Mouse (Mus musculus) right cerebral cortex, postnatal 14 days (tissue): ENCODE measurements at regions not wholly inside any gene's neighbourhood (a gene's known extent, or its start where the extent isn't known, plus 50 kb on each side); places are given as distances from the start of the nearest gene placed in this dataset.

Experiments
- DNase-seq: peaks from one replicate; pipeline ENCODE4 v3.0.0; 2022

DNA sequence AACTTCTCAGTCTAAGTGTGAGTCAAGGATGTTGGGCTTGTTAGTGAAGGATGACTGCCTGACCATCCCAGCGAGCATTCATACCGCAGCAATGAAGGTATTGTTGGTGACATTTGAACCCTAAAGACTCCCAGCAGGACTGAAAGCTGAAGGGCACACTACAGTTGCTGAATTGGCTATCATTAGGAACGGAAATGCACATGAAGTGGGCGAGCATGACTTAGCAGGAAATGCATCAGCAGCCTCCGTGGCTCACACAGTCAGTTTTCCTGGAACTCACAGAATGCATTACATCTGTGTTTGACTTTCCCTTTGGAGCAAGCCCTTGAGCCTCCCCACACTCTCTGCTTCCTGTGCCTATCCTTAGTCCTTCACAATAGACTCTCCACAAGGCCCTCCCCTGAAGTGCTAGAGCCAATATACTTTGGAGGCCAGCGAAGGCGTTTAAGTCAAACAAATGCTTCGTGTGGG, 63.9 kb downstream of the Tmco5 start:
- DNase-seq, result no peak

DNA sequence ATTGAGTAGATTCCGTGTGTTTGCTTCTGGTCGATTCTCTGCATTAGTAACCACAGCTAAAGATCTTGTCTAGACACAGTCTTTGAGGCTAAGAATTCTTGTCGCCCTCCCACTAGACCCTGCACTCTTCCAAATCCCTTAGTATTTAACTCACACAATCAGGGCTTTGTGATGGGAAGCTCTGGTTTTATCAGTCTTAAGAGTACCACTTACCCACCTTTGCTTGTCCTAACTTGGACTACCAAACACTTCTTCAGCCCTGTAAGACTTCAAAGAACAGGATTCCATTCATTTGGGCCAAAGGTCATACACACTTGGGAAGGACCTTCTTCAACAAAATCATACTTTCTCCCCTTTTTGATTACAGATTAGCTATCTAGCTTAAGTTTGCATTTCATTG, 70.0 kb downstream of the Tmco5 start:
- DNase-seq, result no peak

DNA sequence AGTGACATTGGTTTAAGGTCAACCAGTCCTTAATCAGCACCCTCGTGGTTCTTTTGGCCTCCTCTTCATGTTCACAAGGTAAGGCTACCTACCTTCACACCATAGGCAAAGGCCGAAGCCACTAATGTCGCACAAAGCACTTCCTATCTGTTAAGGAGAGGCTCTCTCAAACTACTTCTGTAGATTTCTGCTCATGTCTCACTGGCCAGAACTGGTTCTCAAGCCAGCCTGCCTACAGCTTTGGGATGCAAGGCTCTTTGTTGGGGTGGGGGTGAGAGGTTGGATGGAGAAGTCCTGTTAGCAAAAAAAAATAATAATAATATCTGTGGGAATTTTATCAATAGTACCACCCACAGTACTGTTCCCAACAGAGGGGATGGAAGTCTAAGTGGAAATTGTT, 71.2 kb downstream of the Tmco5 start:
- no peak for DNase-seq

DNA sequence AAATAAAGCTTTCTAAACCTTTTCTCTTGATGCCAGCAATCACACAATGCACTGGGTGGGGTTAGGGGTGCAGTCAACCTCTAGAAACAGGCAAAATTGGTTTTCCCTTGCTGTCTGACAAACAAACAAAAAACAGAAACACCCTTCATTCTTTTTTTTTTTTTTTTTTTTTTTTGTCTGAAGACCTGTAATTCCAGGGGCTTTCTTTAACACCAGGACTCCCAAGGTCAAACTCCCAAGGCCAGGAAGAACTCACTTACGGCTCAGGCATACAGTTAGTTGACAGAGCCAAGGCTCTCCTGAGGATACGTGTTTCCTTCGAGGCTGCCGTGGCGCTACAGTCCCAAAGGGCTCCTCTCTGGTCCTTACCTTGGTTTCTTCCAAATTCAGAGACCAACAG, 71.7 kb downstream of the Tmco5 start:
- DNase-seq, result no peak

DNA sequence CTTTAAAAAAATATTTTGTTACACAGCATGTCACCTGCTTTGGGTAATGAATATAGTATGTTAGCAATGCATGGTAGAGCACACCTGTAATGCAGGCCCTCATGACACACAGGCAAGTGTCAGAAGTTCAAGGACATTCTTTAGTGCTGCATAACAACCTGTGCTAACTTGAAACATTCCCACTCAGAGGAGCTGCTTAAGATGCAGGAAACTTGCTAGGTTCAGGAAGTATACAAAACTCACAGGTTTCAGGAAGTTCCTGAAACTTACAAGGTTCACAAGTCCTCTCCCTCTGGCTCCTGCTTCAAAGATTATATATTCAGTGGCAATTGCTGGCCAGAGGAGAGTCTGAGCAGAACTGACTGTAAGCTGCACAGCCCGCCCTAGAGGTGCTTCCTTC, 73.0 kb downstream of the Tmco5 start:
- DNase-seq, result no peak

DNA sequence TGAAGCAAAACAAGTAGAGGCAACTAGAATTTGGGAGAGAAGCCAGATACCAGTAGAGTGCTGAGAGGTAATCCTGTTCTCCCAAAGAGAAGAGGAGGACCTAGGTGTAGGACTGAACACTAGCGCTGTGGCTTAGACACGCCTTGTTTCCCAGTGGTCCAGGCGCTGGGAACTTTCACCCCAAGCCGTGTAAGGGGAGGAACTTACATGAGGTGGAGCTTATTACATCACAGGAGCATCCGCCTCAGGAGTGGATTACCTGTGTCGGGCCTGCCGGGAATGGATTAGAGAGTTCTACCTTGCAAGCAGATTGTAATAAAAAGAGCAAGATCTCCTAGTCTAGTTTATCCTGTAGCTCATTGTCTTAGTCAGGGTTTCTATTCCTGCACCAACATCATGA, 75.8 kb downstream of the Tmco5 start:
- no peak for DNase-seq

DNA sequence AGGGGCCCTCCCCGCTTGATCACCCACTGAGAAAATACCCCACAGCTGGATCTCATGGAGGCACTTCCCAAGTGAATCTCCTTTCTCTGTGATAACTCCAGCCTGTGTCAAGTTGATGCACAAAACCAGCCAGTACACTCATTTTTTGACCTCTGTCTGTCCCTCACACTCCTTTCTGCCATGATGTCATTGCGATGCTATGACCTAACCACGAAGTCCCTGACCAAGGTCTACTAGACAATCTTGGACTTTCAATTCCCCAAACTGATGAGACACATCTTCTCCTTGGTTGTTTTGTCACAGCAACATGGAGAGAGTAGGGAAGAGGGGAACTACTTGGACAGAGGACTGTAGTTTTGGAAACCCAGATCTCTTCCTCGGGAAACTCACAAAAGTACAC, 76.4 kb downstream of the Tmco5 start:
- DNase-seq, result no peak

DNA sequence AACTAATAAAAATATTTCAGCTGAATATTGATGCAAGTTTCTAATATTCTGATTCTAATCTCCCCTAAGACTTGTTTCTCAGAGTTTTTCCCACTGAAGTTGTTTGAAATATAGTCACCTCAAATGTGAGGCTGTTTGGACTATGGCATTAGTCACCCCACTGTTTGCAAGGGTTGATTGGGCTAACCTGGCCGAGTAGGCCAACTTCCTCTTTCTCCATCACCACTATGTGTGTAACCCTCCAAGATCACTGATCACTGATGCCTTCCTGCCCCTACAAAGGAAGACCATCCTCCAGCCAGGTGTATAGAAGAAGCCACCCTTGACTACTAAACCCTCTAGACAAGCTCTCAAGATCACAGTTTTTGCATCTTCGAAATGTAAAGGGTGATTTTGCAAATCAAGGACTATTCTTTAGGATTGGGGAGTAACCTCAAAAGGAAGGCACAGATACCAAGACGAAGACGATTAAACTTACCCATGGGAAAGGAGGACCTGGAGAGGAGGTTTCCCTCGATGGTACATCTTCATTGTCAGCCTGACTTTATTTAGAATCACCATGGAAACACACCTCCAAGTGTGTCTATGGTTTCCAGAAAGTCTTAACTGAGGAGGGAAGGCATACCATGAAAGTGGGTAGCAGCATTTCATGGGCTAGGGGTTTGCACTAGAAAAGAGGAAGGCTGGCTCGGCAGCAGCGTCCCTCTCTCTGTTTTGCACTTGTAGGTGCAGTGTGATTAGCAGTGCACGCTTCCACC, 84.8 kb downstream of the Tmco5 start:
- no peak for DNase-seq

DNA sequence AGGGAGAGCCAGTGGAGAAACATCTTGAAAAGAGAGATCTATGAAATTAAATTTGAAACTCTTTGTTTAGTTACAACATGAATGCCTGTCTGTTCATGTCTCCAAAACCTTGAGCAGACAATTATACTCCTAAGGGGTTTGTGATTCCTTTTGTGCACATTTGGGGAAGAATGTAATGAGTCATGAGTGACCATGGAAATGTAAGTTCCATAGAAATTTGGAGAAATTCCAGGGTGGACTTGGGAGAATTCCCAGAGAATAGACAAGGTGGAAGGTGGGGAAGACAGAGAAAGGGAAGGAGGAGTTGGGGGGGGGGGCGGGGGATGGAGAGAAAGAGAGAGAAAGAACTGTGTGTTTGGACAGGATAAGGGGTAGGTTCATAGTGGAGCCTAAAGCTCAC, 87.8 kb downstream of the Tmco5 start:
- DNase-seq, result no peak

DNA sequence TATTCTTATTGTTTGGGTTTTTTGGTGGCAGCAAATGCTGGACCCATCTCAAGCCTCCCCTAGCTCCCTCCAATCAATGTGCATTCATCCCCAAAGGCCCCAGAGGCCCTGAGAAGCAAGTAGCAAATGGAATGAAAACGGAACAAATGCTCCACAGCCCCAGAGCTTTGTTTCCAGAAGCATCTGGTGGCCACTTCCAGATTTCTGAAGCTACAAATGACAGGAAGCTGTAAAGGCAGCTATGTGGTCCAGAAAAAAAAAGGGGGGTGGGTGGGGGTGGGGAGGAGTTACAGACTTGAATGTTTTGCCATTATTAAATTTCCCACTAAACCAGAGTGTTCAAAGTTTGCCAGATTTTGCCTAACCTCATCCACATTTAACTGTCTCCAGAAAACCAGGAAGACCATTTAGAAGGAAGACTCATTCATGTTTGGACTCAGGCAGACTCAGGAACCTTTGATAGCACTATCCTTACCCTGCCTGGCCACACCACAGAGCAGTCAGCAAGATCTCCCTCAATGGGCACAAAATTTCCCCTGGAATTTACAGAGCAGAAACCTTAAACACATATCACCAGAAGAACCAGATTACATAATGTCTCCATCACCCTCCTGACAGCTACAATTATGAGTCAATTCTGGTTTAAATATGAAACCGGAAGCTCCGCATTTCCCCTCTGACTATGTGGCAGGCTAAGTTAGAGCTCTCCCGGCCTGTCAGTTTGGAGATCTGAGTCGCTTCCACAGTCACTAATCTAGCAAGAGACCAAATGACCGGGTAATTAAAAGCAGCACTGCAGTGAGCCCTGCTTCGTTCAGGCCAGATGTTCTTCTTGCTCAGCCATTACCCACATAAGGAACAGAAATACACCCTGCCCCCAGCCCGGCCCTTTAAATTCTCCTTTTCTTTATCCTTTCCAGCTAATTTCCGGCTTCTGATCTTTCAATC, 93.4 kb downstream of the Tmco5 start:
- DNase-seq, result no peak

DNA sequence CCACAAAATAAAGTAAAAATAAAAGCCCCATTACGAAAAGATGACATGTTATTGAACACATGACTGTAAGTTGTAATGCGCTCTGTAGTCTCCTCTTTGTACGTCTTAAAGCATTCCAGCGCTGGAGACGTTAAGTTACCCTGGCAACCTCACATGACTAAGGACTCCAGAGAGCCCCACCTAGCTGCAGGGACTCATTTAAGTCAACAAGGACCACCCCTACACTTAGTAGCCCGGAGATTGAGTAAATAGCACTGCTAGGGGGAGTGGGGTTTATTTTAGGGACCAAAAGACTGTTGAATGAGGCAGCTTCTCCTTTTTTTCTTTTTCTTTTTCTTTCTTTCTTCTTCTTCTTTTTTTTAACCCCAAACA, 94.1 kb downstream of the Tmco5 start:
- DNase-seq, result no peak

DNA sequence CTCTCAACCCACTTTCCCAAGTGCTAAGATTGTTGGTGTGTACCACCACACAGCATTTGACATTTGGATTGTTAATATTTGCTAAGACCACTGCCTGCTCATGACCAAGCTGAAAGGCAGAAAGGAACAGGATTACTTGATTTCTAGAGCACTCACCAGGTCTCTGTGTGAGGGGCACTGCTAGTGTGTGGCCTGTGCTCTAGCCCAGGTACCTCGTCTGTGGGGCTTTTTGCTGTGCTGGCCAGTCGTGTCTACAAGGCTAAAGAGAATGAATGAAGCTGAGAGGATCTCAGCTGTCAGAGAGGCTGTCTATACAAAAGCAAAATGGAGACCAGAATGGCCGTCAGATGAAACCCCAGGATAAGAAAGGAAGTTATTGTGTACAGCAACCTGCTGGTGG, 95.0 kb downstream of the Tmco5 start:
- no peak for DNase-seq

DNA sequence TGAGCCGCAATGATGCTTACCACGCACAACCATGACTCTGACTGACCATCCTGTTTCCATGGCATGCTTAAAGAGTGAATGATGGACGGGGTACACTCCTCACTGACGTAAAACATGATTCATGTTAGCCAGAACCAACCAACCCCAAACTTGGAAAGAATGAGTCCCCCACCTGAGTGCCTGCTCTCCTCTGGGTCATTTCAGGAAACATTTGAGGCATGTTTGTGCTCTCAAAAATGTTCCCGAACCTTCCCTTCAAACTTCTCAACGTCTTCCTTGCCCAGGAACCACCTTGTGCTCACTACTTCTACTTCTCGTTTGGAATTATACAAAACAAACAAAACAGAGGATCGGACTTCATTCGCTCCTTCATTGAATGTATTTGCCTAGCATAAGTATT, 95.7 kb downstream of the Tmco5 start:
- no peak for DNase-seq

DNA sequence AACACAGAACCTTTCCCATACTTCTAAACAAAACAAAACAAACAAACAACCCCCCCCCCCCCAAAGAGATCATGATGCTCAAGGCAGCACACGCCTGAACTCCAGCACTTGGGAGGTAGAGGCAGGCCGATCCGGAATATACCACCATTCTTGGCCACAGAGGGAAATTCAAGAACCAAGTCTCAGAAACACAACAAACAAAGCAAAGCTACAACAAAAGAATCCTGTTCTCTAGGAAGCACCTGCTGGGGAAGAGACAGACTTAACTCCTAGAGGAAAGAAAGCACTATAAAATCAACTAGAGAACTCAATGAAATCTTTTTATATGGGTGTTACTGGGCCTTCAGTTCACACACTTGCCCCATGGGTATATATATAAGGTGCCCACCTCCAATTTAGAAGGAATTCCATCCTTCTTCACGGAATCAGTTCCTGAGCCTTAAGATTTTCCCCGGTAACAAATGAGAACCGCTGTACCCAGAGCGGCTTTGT, 96.1 kb downstream of the Tmco5 start:
- DNase-seq, result no peak

DNA sequence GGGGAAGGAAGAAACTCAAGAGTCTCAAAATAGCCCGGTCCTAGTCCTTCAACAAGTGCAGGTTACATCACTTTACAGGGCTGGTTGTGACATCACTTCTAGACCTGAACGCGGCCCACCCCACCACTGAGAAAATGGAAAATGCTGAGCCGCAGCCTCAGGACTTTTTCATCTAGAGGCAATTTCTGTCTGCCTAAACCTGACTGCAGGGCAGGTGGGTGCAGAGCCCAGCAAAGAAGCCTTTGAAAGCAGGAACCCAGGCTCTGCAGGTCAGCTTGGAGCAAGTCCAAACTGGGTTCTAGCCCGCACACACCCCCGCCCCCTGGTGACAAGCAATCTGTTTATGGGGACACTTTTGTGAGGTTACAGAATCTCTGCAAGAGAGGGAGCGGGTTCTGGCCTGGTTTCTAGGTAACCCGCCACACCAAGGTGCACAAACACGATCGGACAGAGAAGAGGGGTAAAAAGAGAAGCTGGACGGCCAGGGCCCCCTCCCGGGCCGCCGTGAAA, 96.7 kb downstream of the Tmco5 start:
- peak; percentile 53 for DNase-seq

DNA sequence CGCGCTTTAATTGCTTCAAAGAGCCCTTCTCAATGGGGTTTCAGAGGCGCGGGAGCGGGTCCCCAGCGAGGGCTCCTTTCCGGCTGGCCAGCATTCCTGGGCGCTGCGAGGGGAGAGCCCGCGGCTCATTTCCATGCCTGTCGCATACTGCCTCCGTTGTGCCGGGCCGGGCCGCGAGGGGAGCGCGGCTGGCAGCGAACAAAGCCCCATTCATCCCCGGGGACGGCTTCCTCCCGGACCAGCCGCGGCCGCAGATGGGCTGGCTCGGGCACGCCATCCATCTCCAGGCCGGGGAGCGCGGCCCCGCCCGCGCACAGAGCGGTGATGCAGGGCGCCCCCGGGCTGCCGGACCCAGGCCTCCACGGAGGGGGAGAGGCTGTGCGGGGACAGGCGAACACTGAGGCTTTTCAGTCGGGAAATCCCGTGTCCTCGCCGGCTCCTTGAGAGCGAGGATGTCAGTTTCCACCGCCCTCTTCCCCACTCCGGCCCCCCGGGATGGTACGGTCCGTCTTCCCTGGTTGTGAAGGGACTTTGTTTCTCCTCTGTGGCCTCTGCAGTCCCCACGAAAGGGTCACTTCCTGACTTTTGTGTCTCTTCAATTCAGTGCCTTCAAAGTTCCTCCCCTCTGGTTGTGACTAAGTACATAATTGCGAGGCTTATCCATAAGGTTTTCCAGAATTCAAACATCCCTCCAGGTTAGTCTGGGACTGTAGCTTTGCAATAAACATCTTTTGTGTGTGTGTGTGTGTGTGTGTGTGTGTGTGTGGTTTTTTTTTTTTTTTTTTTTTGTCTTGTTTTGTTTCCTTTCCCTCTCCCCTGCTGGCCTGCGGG, 97.3 kb downstream of the Tmco5 start:
- peak; percentile 75 for DNase-seq

DNA sequence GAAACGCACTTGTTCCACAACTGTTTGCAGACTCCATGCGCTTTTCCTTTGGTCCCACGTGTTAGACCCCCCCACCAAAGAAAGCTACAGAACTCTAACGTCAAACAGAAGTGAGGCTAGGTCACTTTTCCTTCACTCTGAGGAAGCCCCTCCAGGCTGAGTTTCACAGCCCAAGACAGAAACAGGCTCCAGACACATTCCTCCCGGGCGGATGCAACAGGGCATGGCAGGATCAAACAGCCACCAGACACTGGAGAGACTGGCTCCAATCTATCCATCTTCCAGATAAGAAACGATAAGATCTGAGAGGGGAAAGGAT, 97.9 kb downstream of the Tmco5 start:
- no peak for DNase-seq

DNA sequence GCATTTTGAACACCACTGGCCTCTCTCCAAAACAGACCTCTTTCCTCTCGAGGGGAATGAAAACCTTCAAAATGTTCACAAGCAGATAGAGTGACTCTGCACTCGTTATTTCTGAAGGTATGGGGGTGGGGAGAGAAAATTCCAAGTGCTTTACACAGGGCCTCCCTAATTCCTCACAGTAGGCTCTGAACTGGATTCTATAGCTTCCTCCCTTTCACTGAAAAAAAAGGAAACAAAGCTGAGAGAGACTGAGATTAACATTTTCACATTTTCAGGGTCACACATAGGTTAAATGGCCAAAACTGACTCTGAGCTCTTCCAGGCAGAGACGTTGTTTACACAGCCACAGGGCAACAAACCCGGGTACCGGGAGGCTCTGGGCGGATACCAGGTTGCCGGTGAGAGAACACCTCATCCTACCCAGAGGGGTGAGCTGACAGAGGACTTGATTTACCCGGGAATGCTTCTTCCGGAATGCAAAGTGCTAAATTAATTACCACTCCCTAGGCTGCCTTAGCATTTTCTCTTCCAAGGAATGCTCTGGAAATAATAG, 98.5 kb downstream of the Tmco5 start:
- no peak for DNase-seq

DNA sequence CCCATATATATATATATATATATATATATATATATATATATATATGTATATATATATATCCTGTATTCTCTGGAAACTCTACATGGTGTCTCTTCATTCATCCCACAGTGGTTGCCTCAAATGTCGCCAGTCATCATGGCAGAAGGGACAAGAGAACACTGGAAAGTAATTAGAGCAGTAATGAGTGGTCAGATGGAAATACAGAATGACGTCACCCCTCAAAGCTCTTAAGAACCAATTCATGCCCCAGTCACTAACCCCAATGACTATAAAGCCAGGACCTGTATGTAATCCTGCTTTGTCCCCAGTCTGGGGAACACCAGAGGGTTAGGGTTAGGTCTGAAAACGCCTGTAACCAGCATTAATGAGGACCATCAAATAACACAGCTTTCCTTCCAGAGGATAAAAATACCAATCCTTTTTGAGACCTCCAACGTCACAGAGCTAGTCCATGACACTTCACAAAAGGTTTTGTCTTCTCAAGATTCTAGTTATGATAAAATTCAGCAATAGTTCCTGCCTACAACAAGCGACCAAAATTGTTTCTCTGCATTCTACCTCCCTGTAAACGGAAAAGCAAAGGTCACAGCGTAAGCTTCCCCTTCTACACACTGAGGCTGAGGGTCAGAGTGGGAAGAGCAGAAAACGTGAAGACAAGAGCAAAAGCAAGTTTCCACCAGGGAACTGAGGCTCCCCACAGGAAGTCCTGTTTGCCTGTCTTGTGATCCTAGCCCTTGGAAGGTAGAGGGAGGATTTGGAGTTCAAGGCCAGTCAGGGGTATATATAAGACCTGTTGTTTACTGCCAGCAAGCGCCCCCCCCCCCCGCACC, 99.5 kb downstream of the Tmco5 start:
- no peak for DNase-seq

DNA sequence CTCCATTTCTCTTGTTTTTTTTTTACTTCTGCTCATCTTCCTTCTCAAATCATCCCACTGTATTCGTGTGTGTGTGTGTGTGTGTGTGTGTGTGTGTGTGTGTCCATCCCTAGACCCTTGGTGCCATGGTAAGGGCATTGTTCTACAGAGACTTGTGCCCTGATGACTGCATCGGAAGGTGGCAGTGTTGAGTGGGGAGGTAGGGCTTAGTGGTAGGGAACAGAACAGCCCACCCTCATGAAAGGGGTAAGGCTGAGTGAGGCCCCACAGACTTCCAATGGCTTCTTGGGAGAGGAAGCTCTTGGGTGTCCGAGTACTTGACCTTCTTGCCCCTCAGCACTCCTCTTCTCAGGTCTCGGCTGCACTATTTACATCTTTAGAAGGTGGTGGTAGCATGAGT, 100.3 kb downstream of the Tmco5 start:
- no peak for DNase-seq

DNA sequence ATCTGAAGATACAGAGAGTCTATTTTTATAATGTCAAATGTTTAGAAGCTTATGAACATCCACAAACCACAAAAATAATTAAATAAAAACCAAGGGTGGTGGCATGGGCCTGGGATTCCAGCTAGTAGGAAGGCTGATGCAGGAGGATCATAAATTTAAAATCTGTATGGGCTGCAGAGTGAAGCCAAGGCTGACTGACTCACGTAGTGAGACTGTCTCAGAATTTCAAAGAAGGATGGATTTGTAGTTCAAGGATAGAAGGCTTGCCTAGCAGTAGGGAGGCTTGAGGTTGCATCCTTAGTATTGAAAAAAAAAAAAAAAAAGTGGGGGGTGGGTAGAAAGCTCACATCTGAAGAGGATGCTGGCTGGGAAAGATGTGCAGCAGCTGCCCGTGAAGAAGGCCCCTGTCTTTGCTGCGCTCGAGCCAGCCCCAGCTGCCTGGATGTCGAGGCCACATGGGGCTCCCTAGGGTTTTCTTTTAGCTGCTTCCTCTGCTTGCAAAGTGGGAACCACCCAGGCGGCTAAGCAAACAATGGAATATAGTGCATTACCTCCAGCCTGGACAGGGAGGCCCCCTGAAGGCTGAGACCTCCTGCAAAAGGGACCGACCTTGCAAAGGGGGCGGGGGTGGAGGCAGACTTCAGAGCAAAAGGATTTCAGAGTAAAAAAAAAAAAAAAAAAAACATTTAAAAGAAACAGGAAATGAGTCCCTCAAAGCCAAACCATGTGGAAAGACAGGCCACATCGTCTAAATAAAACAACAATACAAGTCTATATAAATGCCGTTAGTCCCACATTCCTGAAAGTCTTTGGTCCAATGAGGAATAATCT, 101.3 kb downstream of the Tmco5 start:
- peak; percentile 20 for DNase-seq
